Mouse (Mus musculus) forebrain, embryonic 14.5 days (tissue): ENCODE results near the gene Bdh1. TPM values are rescaled to one million over a fixed set of nuclear protein-coding genes. Genes with fewer than 3 reads are reported as not detected.

Source experiments
- polyA plus RNA-seq: library from polyadenylated mRNA; unstranded; fragments of >200 nt; fragmentation: Nextera tagmentation; extraction: Ambion mirVana; gene quantifications from 2 replicates; pipeline ENCODE4 v1.2.1, GENCODE M21; 2014

Gene Bdh1
- polyA plus RNA-seq, 1 experiment from 2014 or later, result 125 TPM

Other genes starting within 250 kb of the Bdh1 start
- 11.3 and 15.1 TPM in 2 replicates for gene Acap2, start 221.0 kb upstream of the Bdh1 start, polyA plus RNA-seq
- gene Ppp1r2, start 147.0 kb upstream of the Bdh1 start, polyA plus RNA-seq, result 89.0 and 90.5 TPM in 2 replicates
- gene Apod, start 107.5 kb upstream of the Bdh1 start, polyA plus RNA-seq, result 65.3 and 91.8 TPM in 2 replicates
- 14.1 and 17.2 TPM in 2 replicates for gene Dlg1, start 241.2 kb downstream of the Bdh1 start, polyA plus RNA-seq